Mouse (Mus musculus): Measurements from ENCODE around the gene BC004004. TPM values are rescaled to one million over a fixed set of nuclear protein-coding genes. Genes with fewer than 3 reads are reported as not detected.
"Not testable (repeated sequence)": the region's sequence is repeated elsewhere in the genome, so short reads cannot be mapped to it uniquely, and the experiment has no call there.

BC004004 gene
- 51.3 and 77.8 TPM in 2 replicates for total RNA-seq (2017)

GRCm38 (mm10) chr17:29268682-29269348 lies at the start of gene BC004004:
TSS of gene BC004004 (plus strand) at chr17:29268788.
- ATAC-seq (replicated peaks; ENCODE audit: low read depth, poor library complexity, severe bottlenecking) = peak; percentile 84

- ATAC-seq (replicated peaks; ENCODE audit: low read depth, poor library complexity, severe bottlenecking) = no peak
Observed at GRCm38 (mm10) chr17:29220631-29221030, 48.0 kb upstream of the BC004004 start.

DNA sequence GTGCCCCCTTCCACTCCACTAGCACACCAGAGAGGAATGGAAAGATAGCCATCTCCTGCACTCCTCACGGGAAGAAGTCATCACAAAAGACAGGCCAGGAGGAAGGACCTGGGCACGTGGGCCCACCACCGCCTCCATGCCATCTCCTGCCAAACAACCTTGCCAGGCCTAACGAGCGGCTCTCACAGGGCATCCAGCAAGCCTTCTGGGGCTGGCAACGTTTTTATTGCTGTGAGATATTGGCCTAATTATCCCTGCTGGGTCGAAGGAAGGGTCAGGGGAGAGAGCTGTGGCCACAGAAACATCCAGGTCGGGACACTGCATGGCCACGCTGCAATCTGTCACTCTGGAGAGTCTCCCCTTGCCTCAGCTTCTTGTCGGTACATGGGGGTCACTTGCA lies 37.5 kb upstream of the BC004004 start:
- no peak for ATAC-seq (replicated peaks; ENCODE audit: low read depth, poor library complexity, severe bottlenecking)

DNA sequence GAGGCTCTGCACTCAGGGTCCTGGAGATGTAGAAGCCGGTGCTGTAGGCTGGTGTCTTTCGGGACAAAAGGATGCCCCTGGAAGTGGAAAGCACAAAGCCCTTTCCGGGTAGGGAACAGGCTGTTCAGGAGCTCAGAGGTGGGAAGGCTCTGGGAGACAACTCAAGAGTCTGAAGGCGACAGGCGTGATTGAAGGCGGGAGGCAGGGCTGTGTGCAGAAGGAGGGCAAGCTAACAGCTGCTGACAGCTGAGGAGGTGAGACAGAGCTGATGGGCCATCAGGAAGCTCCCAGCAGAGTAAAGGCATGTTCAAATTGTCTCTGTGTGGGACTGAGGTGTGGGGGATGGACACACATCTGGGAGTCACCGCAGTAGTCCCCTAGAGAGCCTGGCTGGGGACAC lies 32.5 kb upstream of the BC004004 start:
- ATAC-seq (replicated peaks; ENCODE audit: low read depth, poor library complexity, severe bottlenecking) = no peak

GRCm38 (mm10) chr17:29237267-29237771 lies 31.3 kb upstream of the BC004004 start:
- ATAC-seq (replicated peaks; ENCODE audit: low read depth, poor library complexity, severe bottlenecking) = no peak

DNA sequence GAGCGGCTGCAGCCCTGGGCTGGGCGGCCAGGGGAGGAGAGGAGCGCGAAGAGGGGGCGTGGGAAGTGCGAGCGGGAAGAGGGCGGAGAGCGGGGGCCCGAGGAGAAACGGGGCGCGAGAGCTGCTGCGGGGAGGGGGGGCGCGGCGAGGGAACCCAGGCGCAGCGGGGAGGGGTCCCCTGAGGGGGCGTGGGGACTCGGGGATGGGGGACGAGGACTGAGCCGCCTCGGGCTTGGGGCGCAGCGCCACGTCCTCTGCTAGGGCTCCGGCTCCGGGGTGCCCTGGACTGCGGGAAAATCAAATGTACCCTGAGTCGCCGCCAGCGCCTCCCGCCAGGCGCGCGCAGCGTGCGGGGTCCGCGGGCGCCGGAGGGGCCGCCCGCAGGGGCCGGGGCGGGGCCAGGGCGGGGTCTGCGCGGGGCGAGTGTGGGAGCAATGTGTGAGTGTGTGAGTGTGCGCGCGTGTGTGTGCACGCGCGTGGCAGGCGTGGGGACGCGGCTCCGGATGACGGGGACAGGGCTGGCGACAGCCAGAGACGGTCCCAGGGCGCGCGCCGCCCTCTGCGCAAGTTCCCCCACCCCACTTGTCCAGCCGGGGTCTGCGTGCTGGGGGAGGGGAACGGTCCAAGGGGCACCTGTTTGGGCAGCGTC lies 30.7 kb upstream of the BC004004 start, which contains the start of gene Cpne5:
Gene Cpne5 (minus strand): TSS at position 396 of the 649 bp plus-strand sequence.
- ATAC-seq (replicated peaks; ENCODE audit: low read depth, poor library complexity, severe bottlenecking) = no peak; the same call in 1 of the 2 replicates

GRCm38 (mm10) chr17:29238421-29238945 lies 30.1 kb upstream of the BC004004 start:
- ATAC-seq (replicated peaks; ENCODE audit: low read depth, poor library complexity, severe bottlenecking) = peak; percentile 66

DNA sequence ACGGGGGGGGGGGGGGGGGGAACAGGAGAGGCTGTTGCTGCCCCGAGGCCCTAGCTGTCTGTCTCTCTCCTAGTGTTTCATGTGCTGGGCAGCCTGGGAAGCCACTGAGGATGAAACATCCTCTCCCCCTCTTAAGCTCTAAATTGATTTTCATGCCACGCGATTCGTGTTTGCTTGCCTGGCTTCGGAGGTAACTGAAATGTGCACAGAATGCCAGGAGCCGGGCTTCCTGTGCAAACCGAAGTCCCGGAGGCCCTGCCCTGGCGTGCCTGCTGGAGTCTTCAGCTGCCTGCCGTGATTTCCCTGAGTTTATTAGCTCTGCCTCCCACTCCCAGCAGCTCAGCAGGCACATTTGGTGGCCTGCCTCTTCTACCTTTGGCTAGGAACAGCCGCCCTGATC lies 23.7 kb upstream of the BC004004 start:
- no peak for ATAC-seq (replicated peaks; ENCODE audit: low read depth, poor library complexity, severe bottlenecking)

- peak; percentile 78 for ATAC-seq (replicated peaks; ENCODE audit: low read depth, poor library complexity, severe bottlenecking)
Observed at GRCm38 (mm10) chr17:29245725-29246124, 22.9 kb upstream of the BC004004 start.

- ATAC-seq (replicated peaks; ENCODE audit: low read depth, poor library complexity, severe bottlenecking) = peak; percentile 62
Observed at GRCm38 (mm10) chr17:29246602-29247001, 22.0 kb upstream of the BC004004 start.

DNA sequence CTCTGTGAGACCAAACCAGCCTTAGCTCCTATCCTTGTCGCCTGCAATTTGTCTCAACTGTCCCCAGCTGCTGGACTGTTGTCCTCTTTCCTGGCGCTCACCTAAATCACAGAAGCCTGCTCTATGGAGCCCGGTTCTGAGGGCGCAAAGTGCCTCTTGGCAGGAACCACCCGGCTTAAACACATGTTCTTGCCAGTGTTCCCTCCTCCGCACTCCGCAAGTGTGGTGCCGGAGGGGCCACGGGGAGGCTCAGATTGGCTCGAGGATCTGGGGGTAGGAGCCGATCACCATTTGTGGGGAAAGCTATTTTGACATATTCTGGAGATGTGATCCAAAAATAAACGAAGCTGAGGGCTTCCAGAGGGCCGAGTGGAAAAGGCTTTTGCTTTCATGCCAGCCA lies 20.7 kb upstream of the BC004004 start:
- ATAC-seq (replicated peaks; ENCODE audit: low read depth, poor library complexity, severe bottlenecking) = no peak

DNA sequence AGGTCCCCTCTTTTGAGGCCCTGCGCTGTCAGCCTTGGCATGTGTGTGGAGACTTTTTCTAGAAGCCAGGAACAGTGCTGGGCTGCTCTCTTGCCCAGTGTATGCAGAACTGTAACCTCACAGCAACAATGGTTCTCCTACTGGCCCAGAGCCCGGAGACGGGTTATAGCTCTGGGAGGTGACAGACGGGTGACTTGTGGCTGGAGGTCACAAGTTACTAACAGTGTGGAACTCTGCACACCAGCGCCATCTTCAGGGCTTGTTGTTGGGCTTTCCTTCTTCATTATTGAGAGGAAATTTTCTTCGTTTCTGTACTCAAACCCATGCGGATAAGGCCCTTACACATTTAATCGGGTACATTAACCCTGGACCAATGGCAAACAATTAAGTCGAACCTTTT lies 19.1 kb upstream of the BC004004 start:
- 0 out of 2 replicates have a peak, but pooled peaks have one; percentile 38 for ATAC-seq (replicated peaks; ENCODE audit: low read depth, poor library complexity, severe bottlenecking)

- not testable (repeated sequence) for ATAC-seq (replicated peaks; ENCODE audit: low read depth, poor library complexity, severe bottlenecking)
Observed at GRCm38 (mm10) chr17:29251006-29251405, 17.6 kb upstream of the BC004004 start.

GRCm38 (mm10) chr17:29251608-29252390 lies 16.8 kb upstream of the BC004004 start:
- ATAC-seq (replicated peaks; ENCODE audit: low read depth, poor library complexity, severe bottlenecking) = no peak

DNA sequence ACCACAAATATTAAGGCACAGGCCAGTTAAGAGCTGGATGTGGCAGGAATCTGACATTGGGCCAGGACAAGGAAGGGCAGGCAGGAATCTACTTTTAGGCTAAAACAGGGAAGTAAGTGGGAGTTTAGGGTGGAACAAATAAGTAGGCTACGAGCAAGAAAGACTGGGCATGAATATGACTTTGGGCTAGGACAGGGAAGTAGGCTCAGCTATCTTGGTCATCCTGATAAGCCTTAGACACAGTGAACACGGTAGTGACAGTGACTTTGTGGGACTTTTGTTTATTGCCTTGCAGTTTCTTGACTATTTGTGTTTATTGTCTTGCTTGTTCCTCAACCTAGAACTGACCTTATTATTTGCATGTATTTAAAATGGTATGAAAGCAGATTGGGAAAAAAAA lies 15.4 kb upstream of the BC004004 start:
- no peak for ATAC-seq (replicated peaks; ENCODE audit: low read depth, poor library complexity, severe bottlenecking)

DNA sequence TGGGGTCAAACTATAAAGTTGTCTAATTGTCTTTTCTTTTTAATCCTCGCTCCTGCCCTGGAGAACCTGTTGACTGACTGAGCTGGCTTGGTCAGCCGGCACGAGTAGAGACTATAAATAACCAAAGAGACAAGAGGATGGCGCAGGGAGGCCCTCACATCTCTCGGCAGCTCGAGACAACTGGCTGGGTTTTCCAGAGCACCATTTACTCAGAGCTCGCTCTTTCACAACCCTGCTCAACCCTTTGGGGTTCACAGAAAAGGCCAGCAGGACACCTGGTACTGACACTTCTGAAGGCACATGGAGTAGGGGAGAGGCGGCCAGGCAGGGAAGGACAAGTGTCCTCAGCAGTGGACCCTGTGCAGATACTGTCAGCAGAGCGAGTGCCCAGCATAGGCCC lies 14.9 kb upstream of the BC004004 start:
- ATAC-seq (replicated peaks; ENCODE audit: low read depth, poor library complexity, severe bottlenecking) = no peak

DNA sequence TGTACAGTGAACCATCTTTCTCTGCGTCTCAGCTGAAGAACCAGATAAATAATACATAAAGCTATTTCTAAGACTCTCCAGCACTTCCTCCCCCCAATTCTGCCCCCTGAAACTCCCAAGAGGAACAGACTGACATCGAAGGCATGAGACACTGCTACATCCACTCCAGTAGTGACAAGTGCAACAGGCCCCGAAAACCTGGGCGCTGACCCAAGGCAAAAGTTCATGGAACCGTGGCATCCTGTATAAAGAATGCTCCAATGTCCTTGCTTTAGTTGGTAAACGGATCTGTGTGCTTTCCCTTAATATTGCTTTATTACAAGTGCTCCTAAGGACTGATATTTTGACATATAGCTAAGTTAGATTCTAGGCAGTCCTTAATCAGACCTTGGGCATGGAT lies 13.8 kb upstream of the BC004004 start:
- not testable (repeated sequence) for ATAC-seq (replicated peaks; ENCODE audit: low read depth, poor library complexity, severe bottlenecking)

GRCm38 (mm10) chr17:29256507-29256906 lies 12.1 kb upstream of the BC004004 start:
- no peak for ATAC-seq (replicated peaks; ENCODE audit: low read depth, poor library complexity, severe bottlenecking)

- no peak for ATAC-seq (replicated peaks; ENCODE audit: low read depth, poor library complexity, severe bottlenecking)
Observed at GRCm38 (mm10) chr17:29257001-29257511, 11.5 kb upstream of the BC004004 start.

GRCm38 (mm10) chr17:29258025-29258558 lies 10.5 kb upstream of the BC004004 start:
- no peak for ATAC-seq (replicated peaks; ENCODE audit: low read depth, poor library complexity, severe bottlenecking)
